Mouse (Mus musculus) embryo, embryonic 10.5 days (tissue): ENCODE measurements around the gene Gjc1.

Experiments
- DNase-seq: peaks from one replicate; pipeline ENCODE4 v3.0.0-alpha.2; 2015; ENCODE audit warnings: low spot score

Gene Gjc1

GRCm38 (mm10) chr11:102771916-102772714 lies 47.4 kb downstream of the Gjc1 start:
- no peak for DNase-seq

GRCm38 (mm10) chr11:102770662-102771435 lies 48.7 kb downstream of the Gjc1 start:
- DNase-seq = no peak

DNA sequence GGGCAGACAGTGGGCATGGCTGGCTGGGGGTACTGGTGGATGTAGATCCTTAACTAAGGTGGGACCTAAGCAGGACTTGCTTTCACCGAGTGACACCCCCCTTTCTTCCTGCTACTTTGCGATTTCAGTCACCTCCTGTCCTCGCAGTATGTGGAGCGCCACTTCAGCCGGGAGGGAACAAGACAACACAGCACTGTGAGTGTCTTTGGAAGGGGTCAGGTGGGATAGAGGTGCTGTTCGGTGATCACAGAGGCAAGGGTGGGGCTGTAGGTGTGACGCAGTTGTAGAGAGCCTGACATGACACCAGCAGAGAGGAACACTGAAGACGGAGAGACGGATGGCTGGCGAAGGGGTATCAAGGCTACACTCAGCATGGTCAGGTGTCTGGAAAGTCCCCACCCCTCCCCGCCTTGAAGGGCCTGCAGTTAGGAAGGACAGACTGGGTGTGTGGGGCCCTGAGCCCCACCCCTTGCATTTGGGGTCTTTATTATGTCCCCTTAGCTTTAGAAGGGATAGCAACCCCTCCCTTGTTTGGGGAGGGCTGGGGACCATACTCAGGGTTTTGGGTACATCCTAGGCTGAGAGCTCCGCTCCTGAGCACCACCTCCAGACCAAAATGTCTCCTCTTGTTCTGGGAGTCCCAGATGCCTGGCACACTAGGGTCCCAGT lies 49.4 kb downstream of the Gjc1 start:
- no peak for DNase-seq

- DNase-seq = no peak
These were observed 50.4 kb downstream of the Gjc1 start for GRCm38 (mm10) chr11:102769141-102769540.

- DNase-seq = no peak
These were observed 52.3 kb downstream of the Gjc1 start for GRCm38 (mm10) chr11:102767055-102767670.

- no peak for DNase-seq
These were observed 54.1 kb downstream of the Gjc1 start for GRCm38 (mm10) chr11:102765416-102765815.

GRCm38 (mm10) chr11:102763009-102763767 lies 56.3 kb downstream of the Gjc1 start:
- DNase-seq = no peak

GRCm38 (mm10) chr11:102762248-102762647 lies 57.3 kb downstream of the Gjc1 start:
- no peak for DNase-seq

DNA sequence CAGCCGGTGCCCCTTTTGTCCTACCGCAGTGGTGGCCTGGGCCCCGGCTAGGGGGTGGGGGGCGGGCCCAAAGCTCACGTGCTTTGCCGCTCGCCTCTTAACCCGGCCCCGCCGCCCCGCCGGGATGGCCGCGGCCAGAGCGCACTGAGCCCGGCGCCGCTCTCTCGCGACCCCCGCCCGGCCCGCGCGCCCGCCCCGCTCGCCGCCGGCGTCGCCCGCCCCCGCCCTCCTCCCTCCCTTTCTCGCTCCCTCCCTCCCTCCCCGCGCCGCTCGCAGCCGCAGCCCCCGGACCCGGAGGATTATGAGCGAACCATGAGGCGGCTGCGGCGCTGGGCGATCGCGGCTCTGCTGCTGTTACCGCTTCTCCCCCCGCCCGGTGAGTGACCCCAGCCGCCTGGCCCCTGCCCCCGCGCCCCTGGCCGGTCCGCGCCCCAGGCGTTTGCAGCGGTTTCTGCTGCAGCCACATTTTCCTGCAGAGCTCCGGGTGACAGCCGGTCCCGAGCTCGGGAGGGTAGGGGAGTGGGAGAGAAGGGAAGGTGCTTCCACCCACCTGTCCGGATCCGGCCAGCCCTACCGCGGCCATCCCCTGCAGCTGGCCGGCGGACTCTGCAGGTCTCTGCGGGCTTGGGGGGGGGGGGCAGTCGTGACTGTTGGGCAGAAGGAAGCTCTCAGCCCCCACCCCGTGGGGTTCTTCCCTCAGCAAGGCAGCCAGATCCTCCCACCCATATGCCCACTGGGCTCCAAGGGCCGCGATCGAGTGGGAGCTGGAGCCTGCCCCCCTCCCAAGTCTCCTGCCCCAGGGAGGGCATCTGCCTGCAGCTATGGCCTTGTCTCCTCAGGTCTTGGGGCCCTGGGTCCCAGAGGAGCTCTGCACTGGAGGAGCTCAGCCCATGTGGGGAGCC lies 57.9 kb downstream of the Gjc1 start, which contains the start of gene Adam11:
Gene Adam11 (plus strand): TSS at position 131 of the 902 bp plus-strand sequence.
- no peak for DNase-seq

- no peak for DNase-seq
These were observed 58.6 kb downstream of the Gjc1 start for GRCm38 (mm10) chr11:102760805-102761308.

GRCm38 (mm10) chr11:102758977-102759376 lies 60.5 kb downstream of the Gjc1 start:
- DNase-seq = no peak

DNA sequence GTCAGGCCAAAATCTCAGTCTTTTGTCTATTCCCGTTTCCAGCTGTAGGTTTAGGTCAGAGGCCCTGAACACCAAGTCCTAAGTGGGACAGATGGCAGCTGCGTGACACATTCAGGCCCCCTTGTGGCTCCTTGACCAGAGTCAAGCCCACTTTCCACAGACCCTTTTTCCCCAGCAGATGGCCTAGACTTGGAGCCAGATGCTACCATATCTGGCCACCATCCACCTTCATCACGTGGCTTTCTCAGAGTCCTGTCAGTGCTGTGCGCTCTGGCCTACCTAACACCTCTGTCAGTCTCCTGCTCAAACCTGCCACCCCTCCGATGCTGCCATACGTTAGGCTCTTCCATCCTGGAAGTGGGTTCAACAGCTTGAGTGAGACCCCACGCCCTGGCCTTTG lies 64.1 kb downstream of the Gjc1 start:
- DNase-seq = no peak

- DNase-seq = no peak
These were observed 65.1 kb downstream of the Gjc1 start for GRCm38 (mm10) chr11:102754416-102754815.

- DNase-seq = no peak
These were observed 65.7 kb downstream of the Gjc1 start for GRCm38 (mm10) chr11:102753591-102754324.

- DNase-seq = no peak
These were observed 66.5 kb downstream of the Gjc1 start for GRCm38 (mm10) chr11:102752896-102753590.

DNA sequence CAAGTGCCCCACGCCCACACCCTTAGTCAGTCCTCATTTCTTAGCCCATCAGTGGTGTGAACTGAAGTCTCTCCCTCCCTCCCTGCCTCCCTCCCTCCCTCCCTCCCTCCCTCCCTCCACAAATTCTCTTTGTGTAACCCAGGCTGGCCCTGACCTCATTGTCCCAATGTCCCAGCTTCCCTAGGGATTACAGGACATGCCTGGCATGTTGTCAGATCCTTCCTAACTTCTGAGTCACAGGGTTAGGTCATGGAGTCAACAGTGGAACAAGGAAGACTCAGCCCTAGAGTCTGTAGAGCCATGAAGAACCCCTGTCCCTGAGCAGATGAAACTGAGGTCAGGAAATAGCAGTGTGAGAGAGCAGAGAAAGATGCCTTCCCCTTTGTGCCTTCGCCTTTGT lies 69.8 kb downstream of the Gjc1 start:
- DNase-seq = no peak
